Mouse (Mus musculus) cerebellum, postnatal 25 days (tissue): ENCODE data around the gene Jak3.
"Not testable (repeated sequence)": the region's sequence is repeated elsewhere in the genome, so short reads cannot be mapped to it uniquely, and the experiment has no call there.

ENCODE experiments used
- DNase-seq, 2 experiments: peaks; one replicate each; pipeline ENCODE4 v3.0.0; 2021; ENCODE audit warnings: mixed read lengths in 2 of 2

Jak3 gene

GRCm38 (mm10) chr8:71725122-71725924 is 49.2 kb downstream of the Jak3 start, which contains the start of gene Fcho1:
Gene Fcho1 (minus strand): TSS chr8:71725716.
- peak; percentile 89 to 94 for DNase-seq

DNA sequence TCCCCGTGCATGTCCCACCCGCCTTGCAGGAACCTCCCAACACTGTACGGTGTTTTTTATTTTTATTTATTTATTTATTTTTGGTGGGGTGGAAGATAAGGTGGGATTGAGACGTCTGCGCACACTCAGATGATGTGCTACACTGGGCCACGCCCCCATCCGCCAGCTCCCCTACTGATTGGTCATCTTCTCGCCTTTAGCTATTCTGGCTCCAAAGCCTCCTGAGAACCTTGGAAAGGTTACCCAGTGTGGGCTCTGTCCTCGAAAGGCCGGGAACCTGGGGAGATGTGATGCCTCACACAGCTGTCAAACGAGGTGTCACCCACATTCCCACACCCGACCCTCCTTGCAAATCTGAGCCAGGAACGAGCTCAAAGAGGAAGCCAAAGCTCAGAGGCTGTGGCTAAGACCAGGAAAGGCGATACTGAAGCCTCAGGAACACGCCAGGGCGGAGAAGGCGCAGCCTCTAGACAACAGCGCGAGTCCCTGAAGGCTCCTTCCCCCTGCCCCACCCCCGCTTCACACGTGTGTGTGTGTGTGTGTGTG is 52.2 kb downstream of the Jak3 start:
- peak; percentile 74 to 84 for DNase-seq

- peak in 1 of 2 experiments; percentile 48 for DNase-seq
Measured at GRCm38 (mm10) chr8:71728826-71729620, 52.9 kb downstream of the Jak3 start.

- peak; percentile 72 to 84 for DNase-seq
Measured at GRCm38 (mm10) chr8:71731652-71732230, 55.6 kb downstream of the Jak3 start.

DNA sequence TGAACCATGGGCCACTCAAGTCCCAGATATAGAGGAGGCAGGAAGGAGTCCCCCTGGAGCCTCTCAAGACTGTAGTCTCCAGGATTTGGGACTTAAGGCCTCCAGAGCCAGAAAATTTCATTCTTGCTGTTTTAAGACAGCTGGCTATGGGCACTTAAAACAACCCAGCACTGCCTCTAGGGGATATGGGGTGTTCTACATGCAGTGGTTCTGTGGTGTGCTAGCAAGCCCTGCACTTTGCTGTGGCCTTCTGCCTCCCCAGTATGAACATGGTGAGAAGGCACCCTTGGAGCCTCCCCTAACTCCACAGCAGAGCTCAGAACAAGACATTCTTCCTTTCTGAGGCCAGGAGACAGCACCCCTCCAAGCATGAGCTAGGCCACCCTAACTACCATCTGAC is 62.2 kb downstream of the Jak3 start:
- not testable (repeated sequence) for DNase-seq
